Mouse (Mus musculus): ENCODE measurements around the gene Glod4.

Gene Glod4

DNA sequence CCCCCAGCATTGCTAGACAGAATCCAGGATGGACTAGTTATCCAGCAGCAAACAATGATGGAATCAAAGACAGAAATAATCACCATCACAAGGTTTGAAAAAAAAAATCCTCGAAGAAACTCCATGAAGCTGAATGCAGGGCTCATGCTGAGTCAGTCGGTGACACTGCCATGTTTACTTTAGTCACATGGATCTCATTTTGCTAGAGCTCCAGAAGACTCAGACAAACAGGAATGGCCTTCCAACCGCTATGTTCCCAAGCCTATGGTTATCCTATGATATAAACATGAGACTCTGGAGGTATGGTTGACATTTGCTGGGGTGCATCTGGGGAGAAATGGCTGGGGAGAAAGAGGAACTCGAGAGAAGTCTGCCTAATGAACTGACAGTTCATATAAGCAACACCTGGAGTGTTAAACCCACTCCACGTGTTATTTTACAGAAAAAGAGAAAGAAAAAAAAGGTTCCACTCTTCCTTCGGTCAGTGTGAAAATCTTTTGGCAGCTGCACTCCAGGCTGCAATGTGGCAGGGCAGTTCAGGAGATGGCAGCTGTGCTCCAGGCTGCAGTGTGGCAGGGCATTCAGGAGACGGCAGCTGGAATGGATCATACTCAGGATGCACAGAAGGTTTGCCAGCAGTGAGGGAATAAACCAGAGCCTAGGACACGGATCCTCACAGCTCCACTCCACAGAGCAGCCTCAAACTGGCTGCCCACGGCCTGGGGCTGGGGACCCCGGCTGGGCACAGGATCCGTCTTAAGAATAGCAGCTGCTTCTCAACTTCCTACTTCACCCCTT, 169.0 kb downstream of the Glod4 start:
- no peak for DNase-seq
